Comparison of ENCODE assay signal across 9 mouse cellular contexts in the genomic region with DNA sequence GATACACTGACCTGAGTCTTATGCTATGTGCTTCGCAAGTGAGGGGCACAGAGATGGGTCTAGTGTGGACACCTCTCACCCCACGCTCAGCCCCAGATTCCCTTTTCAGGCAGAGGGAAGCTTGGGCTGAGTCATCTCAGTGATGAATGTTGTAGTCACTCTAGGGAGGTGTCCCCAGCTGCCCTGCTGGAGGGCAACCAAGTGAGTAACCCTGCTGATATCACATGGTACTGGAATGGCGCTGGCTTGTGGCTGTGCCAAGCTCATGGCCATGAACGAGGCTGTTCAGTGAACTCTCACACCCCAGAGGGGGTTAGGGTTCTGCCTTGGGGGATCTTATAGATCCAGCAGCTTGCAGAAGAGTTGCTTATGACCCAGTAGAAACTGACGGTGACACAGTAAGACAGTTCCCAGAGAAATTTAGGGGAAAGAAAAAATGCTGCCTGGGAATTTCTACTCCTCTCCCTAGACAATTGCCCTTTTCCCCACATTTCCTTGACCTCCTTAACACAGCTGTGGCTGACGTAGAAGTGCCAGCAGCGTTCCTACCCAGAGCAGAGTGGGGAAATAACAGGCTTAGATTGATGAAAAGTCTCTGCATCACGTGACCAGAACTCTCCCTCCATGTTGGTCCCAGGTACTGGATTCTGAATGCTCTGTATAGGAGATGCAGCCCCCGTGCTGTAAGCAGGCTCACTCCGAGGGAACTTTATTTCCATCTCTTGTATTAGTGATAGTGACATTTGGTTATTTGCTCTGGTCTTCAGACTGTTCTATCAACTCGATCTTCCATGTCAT.
DNase-seq lines count a peak whose midpoint lies in the region; ATAC-seq and TF ChIP-seq lines count a peak whose summit lies in the region.
"Had no signal": no experiment of that assay in that cellular context is flagged by ENCODE, and none has a peak within 500 bp of the region (broad histone marks: within the 10 kb centered on the region; RNA-seq: fewer than 3 reads in every experiment).

No protein-coding gene starts in this region.

- H3K36me3 ChIP-seq in kidney, adult 2 months (ENCODE audit: control insufficient read depth, insufficient read depth, low read length) = no peaks in the 10 kb centered on the region
- H3K36me3 ChIP-seq in kidney, embryonic 14.5 days (ENCODE audit: control insufficient read depth, insufficient read depth, low read length) = no peaks in the 10 kb centered on the region
- H3K36me3 ChIP-seq in midbrain, embryonic 11.5 days (ENCODE audit: control insufficient read depth, insufficient read depth, low read length) = no peaks in the 10 kb centered on the region
- H3K36me3 ChIP-seq in midbrain, embryonic 14.5 days (ENCODE audit: control insufficient read depth, insufficient read depth, low read length) = no peaks in the 10 kb centered on the region
- no peaks in the 10 kb centered on the region for H3K36me3 ChIP-seq in hindbrain, postnatal 0 days (ENCODE audit: insufficient read depth, low read length)

- in situ Hi-C loops in Patski (cut with MboI; ENCODE audit: low pct_unique_long_range_greater_than_20kb) = no loop called here

- H3K4me3 ChIP-seq in kidney, adult 2 months (ENCODE audit: insufficient read depth, low read depth, low read length) = no peak overlapping the region
- H3K4me3 ChIP-seq in kidney, embryonic 14.5 days (ENCODE audit: low read length) = no peak overlapping the region
- no peak overlapping the region for H3K4me3 ChIP-seq in midbrain, embryonic 11.5 days (ENCODE audit: low read depth, low read length)
- H3K4me3 ChIP-seq in midbrain, embryonic 14.5 days (replicated peaks; ENCODE audit: low read depth, low read length) = no peak overlapping the region
- no peak overlapping the region for H3K4me3 ChIP-seq in hindbrain, postnatal 0 days (ENCODE audit: low read length)

- CTCF ChIA-PET in Patski (lab: Charles Lee) = interaction anchor here (0.6 kb wide), 1 partner anchor 548 kb away, joined by 3 read pairs; no protein-coding TSS in a partner anchor

- no peak for ATAC-seq in kidney, embryonic 14.5 days (ENCODE audit: low FRiP score, low TSS enrichment)
- ATAC-seq in Patski = peak; percentile 86
- no peak for ATAC-seq in midbrain, embryonic 11.5 days (ENCODE audit: low FRiP score)
- no peak for ATAC-seq in midbrain, embryonic 14.5 days (ENCODE audit: low FRiP score, low TSS enrichment)
- no peak for ATAC-seq in hindbrain, postnatal 0 days

- peak; percentile 25 for DNase-seq in kidney, adult 2 months
- peak; percentile 64 for DNase-seq in Patski (ENCODE audit: low read depth, low spot score)
- DNase-seq in gastrocnemius, postnatal 10 days = peak; percentile 74
- DNase-seq in lung, postnatal 14 days = peak; percentile 17
- no peak for DNase-seq in midbrain, embryonic 11.5 days (ENCODE audit: low spot score, missing footprints)
- no peak for DNase-seq in midbrain, embryonic 14.5 days
- DNase-seq in hindbrain, postnatal 0 days (ENCODE audit: low spot score) = no peak
- DNase-seq: cerebellum, adult 8-10 months had no signal

- no peak overlapping the region for H3K27ac ChIP-seq in kidney, adult 2 months (ENCODE audit: insufficient read depth, low read depth, low read length)
- no peak overlapping the region for H3K27ac ChIP-seq in kidney, embryonic 14.5 days (ENCODE audit: low read depth, low read length)
- H3K27ac ChIP-seq in midbrain, embryonic 11.5 days (ENCODE audit: low read depth, low read length) = no peak overlapping the region
- no peak overlapping the region for H3K27ac ChIP-seq in midbrain, embryonic 14.5 days (replicated peaks; ENCODE audit: low read depth, low read length)
- no peak overlapping the region for H3K27ac ChIP-seq in hindbrain, postnatal 0 days

- no peak overlapping the region for H3K9ac ChIP-seq in kidney, embryonic 14.5 days (ENCODE audit: low read depth, low read length)
- no peak overlapping the region for H3K9ac ChIP-seq in midbrain, embryonic 11.5 days (ENCODE audit: low read length)
- no peak overlapping the region for H3K9ac ChIP-seq in midbrain, embryonic 14.5 days (replicated peaks; ENCODE audit: low read length)
- no peak overlapping the region for H3K9ac ChIP-seq in hindbrain, postnatal 0 days (replicated peaks; ENCODE audit: low read length)

- POLR2A ChIA-PET in Patski (lab: Charles Lee) = interaction anchor here (0.6 kb wide), 1 partner anchor 55 kb away, joined by 3 read pairs; no protein-coding TSS in a partner anchor

- 73% methylated on average over 11 of the region's 11 CpGs for WGBS in kidney, adult 2 months
- 79% methylated on average over 11 of the region's 11 CpGs for WGBS in kidney, embryonic 14.5 days
- WGBS in midbrain, embryonic 11.5 days = 85% methylated on average over 11 of the region's 11 CpGs
- WGBS in midbrain, embryonic 14.5 days = 85% methylated on average over 11 of the region's 11 CpGs
- 81% methylated on average over 11 of the region's 11 CpGs for WGBS in hindbrain, postnatal 0 days

- H3K4me2 ChIP-seq in kidney, embryonic 14.5 days (replicated peaks; ENCODE audit: low read depth, low read length) = no peak overlapping the region
- no peak overlapping the region for H3K4me2 ChIP-seq in midbrain, embryonic 11.5 days
- no peak overlapping the region for H3K4me2 ChIP-seq in midbrain, embryonic 14.5 days (ENCODE audit: low read length)
- H3K4me2 ChIP-seq in hindbrain, postnatal 0 days (ENCODE audit: low read depth, low read length) = no peak overlapping the region

- H3K9me3 ChIP-seq in kidney, embryonic 14.5 days (ENCODE audit: control insufficient read depth, low read length) = no peaks in the 10 kb centered on the region
- no peaks in the 10 kb centered on the region for H3K9me3 ChIP-seq in midbrain, embryonic 11.5 days (ENCODE audit: control insufficient read depth, low read length)
- H3K9me3 ChIP-seq in midbrain, embryonic 14.5 days (ENCODE audit: control insufficient read depth, low read length) = no peaks in the 10 kb centered on the region
- no peaks in the 10 kb centered on the region for H3K9me3 ChIP-seq in hindbrain, postnatal 0 days (ENCODE audit: low read length)

- no peaks in the 10 kb centered on the region for H3K27me3 ChIP-seq in kidney, adult 2 months (replicated peaks; ENCODE audit: control insufficient read depth, insufficient read depth, low read length)
- H3K27me3 ChIP-seq in kidney, embryonic 14.5 days (ENCODE audit: control insufficient read depth, insufficient read depth, low read length) = no peaks in the 10 kb centered on the region
- H3K27me3 ChIP-seq in Patski = no peaks in the 10 kb centered on the region
- no peaks in the 10 kb centered on the region for H3K27me3 ChIP-seq in midbrain, embryonic 11.5 days (ENCODE audit: control insufficient read depth, insufficient read depth, low read length)
- H3K27me3 ChIP-seq in midbrain, embryonic 14.5 days (ENCODE audit: control insufficient read depth, insufficient read depth, low read length) = no peaks in the 10 kb centered on the region
- no peaks in the 10 kb centered on the region for H3K27me3 ChIP-seq in hindbrain, postnatal 0 days (ENCODE audit: insufficient read depth, low read length)

- TF ChIP-seq POLR2A in kidney, adult 2 months (IDR thresholded peaks at IDR 0.05; ENCODE audit: low read depth, low read length) = no peak

- H3K4me1 ChIP-seq in kidney, adult 2 months (ENCODE audit: control insufficient read depth, insufficient read depth, low read length) = no peaks in the 10 kb centered on the region
- H3K4me1 ChIP-seq in kidney, embryonic 14.5 days (ENCODE audit: control insufficient read depth, insufficient read depth, low read length) = no peaks in the 10 kb centered on the region
- no peaks in the 10 kb centered on the region for H3K4me1 ChIP-seq in midbrain, embryonic 11.5 days (ENCODE audit: control insufficient read depth, insufficient read depth, low read length)
- no peaks in the 10 kb centered on the region for H3K4me1 ChIP-seq in midbrain, embryonic 14.5 days (ENCODE audit: control insufficient read depth, insufficient read depth, low read length)
- H3K4me1 ChIP-seq in hindbrain, postnatal 0 days (ENCODE audit: insufficient read depth, low read length) = no peaks in the 10 kb centered on the region

- no peak for TF ChIP-seq CTCF in kidney, adult 2 months (conservative IDR thresholded peaks at IDR 0.05; ENCODE audit: insufficient read depth, insufficient read length, low read depth, low read length)
- TF ChIP-seq CTCF in Patski (IDR thresholded peaks at IDR 0.05) = no peak
- TF ChIP-seq CTCF in hindbrain, postnatal 0 days (IDR thresholded peaks at IDR 0.05; ENCODE audit: low read depth) = no peak

Comparison
In these comparisons a context has a peak if more than half of its experiments do, and no peak if none do; other contexts are left out.
1. DNase-seq: peak in kidney, adult 2 months (single experiment), Patski (single experiment), gastrocnemius, postnatal 10 days (single experiment) and lung, postnatal 14 days (single experiment); none in midbrain, embryonic 11.5 days (single experiment), midbrain, embryonic 14.5 days (single experiment) and hindbrain, postnatal 0 days (single experiment).